Mouse (Mus musculus) ES-E14 (cell line): Measurements from ENCODE around the gene C1qb. TPM values are rescaled to one million over a fixed set of nuclear protein-coding genes. Genes with fewer than 3 reads are reported as not detected.
A peak's percentile ranks its signal among the peaks of the same experiment; 100 is the strongest.

Experiments
- DNase-seq: peaks from one replicate; pipeline ENCODE4 v3.0.0-alpha.2; 2013; ENCODE audit warnings: low read depth, low spot score
- H3K27ac ChIP-seq: 2 replicates; pipeline ENCODE4 v1.5.1; 2012; ENCODE audit warnings: low read depth, mild to moderate bottlenecking, low read length, moderate library complexity, mixed read lengths; ENCODE audit not compliant: poor library complexity, insufficient read depth, severe bottlenecking
- H3K36me3 ChIP-seq: 2 replicates; pipeline ENCODE4 v1.6.1; 2012; ENCODE audit warnings: mild to moderate bottlenecking, low read length, moderate library complexity, mixed read lengths; ENCODE audit not compliant: control insufficient read depth, poor library complexity, insufficient read depth, severe bottlenecking
- H3K4me1 ChIP-seq, 2 experiments: fragments of 150-350 bp in 1 of 2; sonication (generic) in 1 of 2; 2 replicates each; pipeline ENCODE4 v1.6.1; 2012; ENCODE audit warnings: low read length in 2 of 2, mild to moderate bottlenecking in 1 of 2, mixed read lengths in 1 of 2; ENCODE audit not compliant: control insufficient read depth in 2 of 2, insufficient read depth in 2 of 2, poor library complexity in 1 of 2
- H3K4me3 ChIP-seq, 2 experiments: fragments of 150-350 bp in 1 of 2; sonication (generic) in 1 of 2; 2 replicates each; pipeline ENCODE4 v1.5.1; 2012; ENCODE audit warnings: low read length in 2 of 2, low read depth in 1 of 2, mild to moderate bottlenecking in 1 of 2, mixed read lengths in 1 of 2; ENCODE audit not compliant: insufficient read depth in 1 of 2, poor library complexity in 1 of 2, severe bottlenecking in 1 of 2
- H3K9ac ChIP-seq: 2 replicates; pipeline ENCODE4 v1.6.1; 2012; ENCODE audit warnings: low read depth, mild to moderate bottlenecking, low read length, mixed read lengths; ENCODE audit not compliant: poor library complexity, insufficient read depth, severe bottlenecking
- H3K9me3 ChIP-seq: fragments of 150-350 bp; sonication (generic); 2 replicates; pipeline ENCODE4 v1.6.1; 2012; ENCODE audit warnings: low read depth, mild to moderate bottlenecking, low read length; ENCODE audit not compliant: control insufficient read depth, insufficient read depth
- CHD2 ChIP-seq: IDR thresholded peaks from 2 replicates; pipeline ENCODE4 v1.6.1; 2014; ENCODE audit warnings: mild to moderate bottlenecking, low read depth, low read length, inconsistent platforms
- HCFC1 ChIP-seq: IDR thresholded peaks from 2 replicates; pipeline ENCODE4 v1.6.1; 2012; ENCODE audit warnings: low read length, inconsistent platforms, borderline replicate concordance; ENCODE audit not compliant: insufficient read depth
- MAFK ChIP-seq: IDR thresholded peaks from 2 replicates; pipeline ENCODE4 v1.6.1; 2014; ENCODE audit warnings: mild to moderate bottlenecking, low read depth, low read length, inconsistent platforms; ENCODE audit not compliant: insufficient read depth
- ZC3H11A ChIP-seq: IDR thresholded peaks from 2 replicates; pipeline ENCODE4 v1.6.1; 2012; ENCODE audit warnings: low read depth, mild to moderate bottlenecking, inconsistent platforms, low read length, borderline replicate concordance
- ZNF384 ChIP-seq: IDR thresholded peaks from 2 replicates; pipeline ENCODE4 v1.6.1; 2012; ENCODE audit warnings: low read depth, low read length, inconsistent platforms
- in situ Hi-C, 2 experiments: fragments of 600-800 bp; cut with MboI; formaldehyde crosslinking; loops; one replicate each; pipeline ENCODE4 v1.15.1; 2025; ENCODE audit warnings: low sequenced_read_pairs in 2 of 2, inconsistent platforms in 1 of 2; ENCODE audit not compliant: unreplicated experiment in 2 of 2
- total RNA-seq: library from RNA; depleted of rRNA; stranded (reverse); fragments of 300-350 nt; gene quantifications from 2 replicates; pipeline ENCODE4 v1.2.3, GENCODE M21; 2012

C1qb gene
- total RNA-seq, 1 experiment = not detected

DNA sequence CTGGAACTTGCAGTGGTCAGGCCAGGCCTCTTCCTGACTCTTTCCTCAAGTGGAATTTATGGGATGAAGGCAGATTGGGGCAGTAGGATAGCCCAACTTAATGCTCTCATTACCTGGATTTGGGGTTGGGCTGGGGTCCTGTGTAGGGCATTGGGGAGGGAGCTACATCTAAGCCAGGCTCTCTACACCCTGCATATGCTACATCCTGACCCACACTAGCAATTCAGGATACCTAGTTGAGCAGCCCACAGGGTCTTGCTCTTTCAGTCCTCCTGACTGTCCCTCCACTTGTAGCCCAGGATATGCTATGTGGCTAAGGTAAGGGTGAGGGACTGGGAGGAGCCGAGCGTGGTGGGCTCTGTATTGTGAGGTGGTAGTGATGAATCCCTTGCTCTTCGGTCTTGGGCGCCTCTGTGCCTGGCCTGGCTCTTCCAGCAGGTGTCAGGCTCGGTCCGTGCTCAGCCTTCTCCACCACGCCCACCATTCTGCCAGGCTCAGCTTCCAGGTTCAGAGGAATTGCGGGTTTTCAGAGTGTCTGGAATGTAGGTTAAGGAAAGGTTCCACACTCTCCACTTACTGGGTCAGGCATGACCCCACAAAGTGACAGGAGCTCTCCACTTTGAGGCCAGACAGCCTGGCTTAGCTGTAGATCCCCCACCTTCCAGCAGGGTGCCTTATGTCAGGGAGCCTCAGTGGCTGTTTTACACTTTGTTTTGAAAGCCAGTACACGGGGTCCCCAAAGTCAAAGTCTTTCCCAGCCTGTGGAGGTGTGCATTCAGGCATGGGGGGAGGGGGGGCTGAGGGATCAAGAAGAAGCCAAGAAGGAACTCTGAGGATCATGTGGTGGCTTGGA is 7.9 kb upstream of the C1qb start:
- Histone ChIP-seq H3K36me3 (no peaks in the 10 kb centered on the region), H3K9me3 (no peaks in the 10 kb centered on the region), H3K27ac (no peak overlapping the region), H3K4me1 (peaks cover 0 to 14% of the 10 kb centered on the region in 2 experiments; a peak in 1 of 4 replicates), H3K9ac (no peak overlapping the region), H3K4me3 (no peak overlapping the region)
- DNase-seq = no peak
- in situ Hi-C loops = loop anchor here in 1 of 2 experiments (5.0 kb wide), 1 partner anchor 178 kb away; no protein-coding TSS in a partner anchor
- TF ChIP-seq ZC3H11A = peak; percentile 23; the same call in 1 of the 2 replicates
- no peak for TF ChIP-seq HCFC1
- no peak for TF ChIP-seq ZNF384
- TF ChIP-seq CHD2 = no peak
- no peak for TF ChIP-seq MAFK

DNA sequence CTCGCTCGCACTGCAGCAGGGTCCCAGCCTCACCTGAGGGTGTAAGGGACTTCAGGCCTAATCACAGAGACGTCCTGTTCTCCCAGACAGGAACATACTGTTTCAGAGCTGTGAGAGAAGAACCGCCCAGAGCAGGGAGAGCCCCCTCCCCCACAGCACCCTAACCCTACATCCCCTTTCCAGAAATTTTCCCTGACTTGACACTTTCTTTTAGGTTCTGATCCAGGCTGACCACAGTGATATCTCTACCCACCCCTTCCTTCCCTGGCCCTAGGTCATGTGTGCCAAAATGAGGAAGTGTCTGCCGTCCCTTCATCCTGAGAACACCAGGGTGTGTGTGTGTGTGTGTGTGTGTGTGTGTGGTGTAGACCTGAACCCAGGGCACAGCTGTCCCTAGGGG is 6.8 kb upstream of the C1qb start, which contains the start of gene C1qc:
Gene C1qc (minus strand): TSS at position 255 of the 400 bp plus-strand sequence.
- H3K4me1 ChIP-seq = peaks cover 0 to 14% of the 10 kb centered on the region in 2 experiments; a peak in 1 of 4 replicates
- no peaks in the 10 kb centered on the region for H3K36me3 ChIP-seq
- in situ Hi-C loops = loop anchor here in 1 of 2 experiments (5.0 kb wide), 1 partner anchor 179 kb away; no protein-coding TSS in a partner anchor
- no peak for DNase-seq
- no peak within 1 kb of the TSS for H3K27ac ChIP-seq
- no peak within 1 kb of the TSS for H3K4me3 ChIP-seq
- H3K9ac ChIP-seq = no peak within 1 kb of the TSS
- H3K9me3 ChIP-seq = no peaks in the 10 kb centered on the region
- TF ChIP-seq ZC3H11A = no peak
- TF ChIP-seq MAFK = no peak
- no peak for TF ChIP-seq HCFC1
- no peak for TF ChIP-seq CHD2
- TF ChIP-seq ZNF384 = no peak

DNA sequence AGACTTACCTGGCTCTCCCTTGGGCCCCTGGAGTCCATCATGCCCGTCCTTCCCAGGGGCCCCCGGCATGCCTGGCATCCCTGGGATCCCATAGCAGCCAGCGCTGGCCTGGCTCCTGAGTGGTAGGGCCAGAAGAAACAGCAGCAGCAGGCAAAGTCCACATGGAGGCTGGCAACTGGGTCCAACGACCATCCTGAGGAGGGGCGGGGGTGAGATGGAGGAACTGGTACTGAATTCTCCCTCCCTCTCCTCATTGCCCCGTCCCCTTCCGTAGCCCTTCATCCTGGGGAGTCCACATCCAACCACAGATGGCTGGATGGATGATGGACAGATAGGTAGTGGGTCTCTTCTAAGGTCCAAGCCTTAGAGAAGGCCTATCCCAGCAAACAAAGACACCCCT is 6.4 kb upstream of the C1qb start:
- Histone ChIP-seq H3K4me1 (peaks cover 0 to 14% of the 10 kb centered on the region in 2 experiments; a peak in 1 of 4 replicates), H3K9me3 (no peaks in the 10 kb centered on the region), H3K4me3 (no peak overlapping the region), H3K27ac (no peak overlapping the region), H3K36me3 (no peaks in the 10 kb centered on the region), H3K9ac (no peak overlapping the region)
- in situ Hi-C loops = loop anchor here in 1 of 2 experiments (5.0 kb wide), 1 partner anchor 180 kb away; no protein-coding TSS in a partner anchor
- TF ChIP-seq HCFC1 (no peak), CHD2 (no peak), ZC3H11A (no peak), ZNF384 (no peak), MAFK (no peak)
- no peak for DNase-seq

DNA sequence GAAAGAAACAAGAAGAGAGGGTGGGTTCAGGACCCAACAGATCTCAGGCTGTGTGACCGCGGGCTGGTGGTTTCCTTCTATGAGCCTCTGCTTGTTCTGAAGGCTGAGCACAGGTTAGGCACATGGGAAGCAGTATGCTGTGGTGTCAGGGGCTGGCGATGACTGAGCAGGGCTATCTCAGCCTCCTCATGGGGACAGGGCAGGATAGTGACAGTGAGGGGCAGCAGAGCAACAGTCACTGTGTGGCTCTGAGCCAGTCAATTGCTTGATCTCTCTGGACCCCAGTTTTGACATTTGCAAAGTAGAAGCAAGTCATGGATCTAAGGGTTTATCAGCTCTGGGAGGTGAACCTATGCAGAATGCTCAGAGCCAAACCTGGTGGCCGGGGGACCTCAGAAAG is 5.1 kb upstream of the C1qb start:
- Histone ChIP-seq H3K36me3 (no peaks in the 10 kb centered on the region), H3K9me3 (no peaks in the 10 kb centered on the region), H3K27ac (no peak overlapping the region), H3K4me1 (peaks cover 0 to 14% of the 10 kb centered on the region in 2 experiments; a peak in 1 of 4 replicates), H3K9ac (no peak overlapping the region), H3K4me3 (no peak overlapping the region)
- in situ Hi-C loops = loop anchor here in 1 of 2 experiments (5.0 kb wide), 1 partner anchor 181 kb away; no protein-coding TSS in a partner anchor
- DNase-seq = no peak
- no peak for TF ChIP-seq CHD2
- no peak for TF ChIP-seq ZC3H11A
- TF ChIP-seq ZNF384 = no peak
- TF ChIP-seq HCFC1 = no peak
- no peak for TF ChIP-seq MAFK
